Mouse (Mus musculus) embryo, embryonic 11.5 days (tissue): ENCODE measurements around the gene Dgkz.

Experiments
- DNase-seq: peaks from one replicate; pipeline ENCODE4 v3.0.0-alpha.2; 2012; ENCODE audit warnings: low read depth, low spot score

Gene Dgkz

GRCm38 (mm10) chr2:91961901-91962761 lies 13.5 kb downstream of the Dgkz start:
- no peak for DNase-seq

- no peak for DNase-seq
Measured at GRCm38 (mm10) chr2:91960459-91960858, 15.2 kb downstream of the Dgkz start.

GRCm38 (mm10) chr2:91959544-91960410 lies 15.9 kb downstream of the Dgkz start:
- no peak for DNase-seq

GRCm38 (mm10) chr2:91958701-91959457 lies 16.8 kb downstream of the Dgkz start:
- no peak for DNase-seq

- DNase-seq = no peak
Measured at GRCm38 (mm10) chr2:91958049-91958448, 17.6 kb downstream of the Dgkz start.

- no peak for DNase-seq
Measured at GRCm38 (mm10) chr2:91957096-91957495, 18.6 kb downstream of the Dgkz start.

GRCm38 (mm10) chr2:91955875-91956274 lies 19.8 kb downstream of the Dgkz start:
- DNase-seq = no peak

GRCm38 (mm10) chr2:91955121-91955591 lies 20.5 kb downstream of the Dgkz start:
- no peak for DNase-seq

GRCm38 (mm10) chr2:91953825-91954224 lies 21.8 kb downstream of the Dgkz start:
- DNase-seq = no peak

- DNase-seq = no peak
Measured at GRCm38 (mm10) chr2:91950275-91951085, 25.2 kb downstream of the Dgkz start.

- DNase-seq = no peak
Measured at GRCm38 (mm10) chr2:91949411-91950274, 26.0 kb downstream of the Dgkz start.

GRCm38 (mm10) chr2:91948792-91949241 lies 26.8 kb downstream of the Dgkz start:
- no peak for DNase-seq

GRCm38 (mm10) chr2:91948151-91948509 lies 27.5 kb downstream of the Dgkz start:
- DNase-seq = no peak

- no peak for DNase-seq
Measured at GRCm38 (mm10) chr2:91947397-91948150, 28.1 kb downstream of the Dgkz start.

- no peak for DNase-seq
Measured at GRCm38 (mm10) chr2:91946836-91947235, 28.8 kb downstream of the Dgkz start.

- no peak for DNase-seq
Measured at GRCm38 (mm10) chr2:91945483-91945882, 30.2 kb downstream of the Dgkz start, which contains the start of gene Gm9821. Gene Gm9821, plus strand, starts transcription at chr2:91945703.

- DNase-seq = peak; percentile 67
Measured at GRCm38 (mm10) chr2:91944170-91944950, 31.3 kb downstream of the Dgkz start.

GRCm38 (mm10) chr2:91942356-91942755 lies 33.3 kb downstream of the Dgkz start:
- no peak for DNase-seq
